Mouse (Mus musculus) urinary bladder, postnatal 4 days (tissue): ENCODE results near the gene Akr7a5.

Source experiments
- DNase-seq, 2 experiments: peaks; one replicate each; pipeline ENCODE4 v3.0.0; 2021 to 2022; ENCODE audit warnings: low spot score in 2 of 2

The Akr7a5 gene

DNA sequence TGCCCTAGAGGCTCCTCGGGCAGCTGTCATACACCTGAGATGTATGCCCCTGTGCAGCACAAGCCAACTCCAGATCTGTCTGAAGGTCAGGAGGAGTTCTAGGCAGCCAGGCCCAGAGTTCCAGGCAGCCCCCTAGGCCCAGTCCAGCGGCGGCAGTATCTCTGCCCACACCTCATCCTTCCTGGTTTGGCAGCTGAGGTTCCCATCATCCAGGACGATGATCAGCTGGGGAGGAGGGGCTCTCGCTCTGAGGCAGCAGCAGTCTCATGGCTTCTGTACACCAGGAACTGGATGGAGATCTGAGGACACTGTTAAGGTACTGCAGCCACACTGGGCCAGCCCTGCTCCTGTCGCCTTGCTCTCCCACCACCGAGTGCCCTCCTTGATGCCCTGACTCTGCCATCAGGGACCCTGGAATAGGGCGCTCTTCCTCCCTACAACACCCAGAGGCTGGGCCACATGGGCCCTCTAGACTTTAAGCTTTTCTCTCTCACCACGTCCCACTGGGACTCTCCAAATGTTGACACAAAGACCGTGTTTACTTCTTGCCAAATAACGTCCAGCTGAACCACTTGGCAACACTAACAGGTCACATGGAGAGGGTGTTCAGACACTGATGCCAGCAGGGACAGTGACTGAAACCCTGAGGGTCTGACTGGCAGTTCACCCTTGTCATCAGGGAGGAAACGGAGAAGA, 11.7 kb upstream of the Akr7a5 start:
- no peak for DNase-seq

DNA sequence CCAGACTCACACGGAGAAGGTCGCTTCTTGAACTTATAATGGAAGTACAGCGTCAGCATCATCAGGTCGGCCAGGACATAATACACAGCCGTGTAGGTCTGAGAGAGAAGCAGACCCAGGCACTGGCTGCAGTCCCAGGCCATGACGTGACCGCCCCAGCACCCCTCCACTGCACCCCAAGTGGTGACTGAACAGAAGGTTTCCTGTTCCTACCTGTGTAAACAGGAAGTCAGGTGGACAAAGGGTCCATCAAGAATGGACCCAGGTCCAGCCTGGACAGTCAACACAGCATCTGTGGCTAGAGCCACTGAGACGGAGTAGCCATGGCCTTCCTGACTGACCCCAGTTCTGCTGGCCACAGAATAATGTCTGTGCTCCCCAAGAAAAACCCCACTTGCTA, 8.8 kb upstream of the Akr7a5 start:
- no peak for DNase-seq

DNA sequence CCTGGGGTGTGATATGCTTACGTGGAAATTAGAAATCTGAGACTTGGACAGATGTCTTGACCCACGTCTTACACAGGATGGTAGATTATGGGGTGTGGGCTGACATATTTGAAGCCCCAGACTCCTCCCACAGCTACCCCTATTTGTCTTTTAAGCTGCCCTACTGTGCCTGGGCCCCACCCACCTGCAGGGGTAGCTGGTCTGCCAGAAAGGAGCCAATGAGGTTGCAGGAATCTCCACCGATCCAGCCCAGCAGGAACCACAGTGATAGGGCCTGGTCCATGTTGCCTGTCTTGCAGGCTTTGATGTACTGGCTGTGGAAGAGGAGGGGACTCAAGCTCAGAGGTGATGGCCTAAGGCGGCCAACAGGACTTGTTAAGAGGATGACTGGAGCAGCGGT, 8.3 kb upstream of the Akr7a5 start:
- DNase-seq, result no peak

DNA sequence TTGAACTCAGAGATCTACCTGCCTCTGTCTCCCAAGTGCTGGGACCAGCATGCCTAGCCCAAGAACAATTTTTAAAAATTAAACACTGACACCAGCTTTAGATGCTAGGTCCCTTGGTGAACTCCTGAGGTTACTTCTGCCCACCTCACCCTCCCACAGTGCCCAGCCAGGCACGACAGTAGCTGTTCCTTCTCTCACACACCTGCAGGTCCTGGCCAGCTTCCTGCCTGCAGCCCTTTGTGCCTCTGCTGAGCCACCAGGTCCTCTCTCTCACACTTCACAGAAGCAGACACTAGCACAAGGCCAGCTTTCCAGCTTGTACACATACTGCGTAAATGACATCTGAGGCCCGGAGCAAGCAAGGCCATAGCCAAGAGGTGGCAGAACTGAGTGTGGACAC, 5.0 kb upstream of the Akr7a5 start:
- DNase-seq, result no peak

DNA sequence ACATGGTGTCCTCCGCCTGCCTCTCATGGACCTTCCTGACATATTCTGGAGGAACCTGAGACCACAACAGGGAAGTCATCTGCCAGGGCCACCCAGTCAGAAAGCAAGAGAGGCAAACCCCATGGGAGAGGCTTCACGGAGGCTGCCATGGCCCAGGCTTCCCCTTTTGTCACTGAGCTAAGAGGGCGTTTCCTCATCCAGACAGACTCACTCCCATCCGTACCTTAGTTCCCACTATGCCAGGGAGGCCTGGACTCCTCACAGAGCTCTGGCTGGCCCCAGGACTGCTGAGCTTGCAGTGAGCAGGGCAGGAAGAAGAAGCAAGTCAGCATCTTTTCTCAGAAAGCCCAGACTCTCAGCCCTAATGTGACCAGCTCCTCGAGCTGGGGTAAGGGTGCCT, 2.6 kb upstream of the Akr7a5 start:
- no peak for DNase-seq

DNA sequence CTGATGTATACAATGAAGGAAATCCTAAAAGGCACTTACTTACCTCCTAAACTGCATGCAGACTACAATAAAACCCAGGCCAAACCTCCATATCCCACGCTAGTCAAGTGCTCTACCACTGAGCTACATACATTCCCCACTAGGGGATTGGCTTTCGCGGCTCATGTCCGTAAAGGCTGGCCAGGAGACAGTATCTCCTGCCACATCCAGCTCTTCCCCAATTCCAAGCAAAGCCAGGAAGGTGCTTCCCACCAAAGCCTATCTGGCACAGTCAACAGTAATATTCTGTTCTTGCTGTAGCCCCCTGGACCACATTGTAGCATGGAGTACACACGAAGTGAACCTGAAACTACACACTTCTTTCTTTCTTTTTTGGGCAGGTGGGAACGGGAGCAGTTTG, 893 bp upstream of the Akr7a5 start:
- DNase-seq, result no peak

DNA sequence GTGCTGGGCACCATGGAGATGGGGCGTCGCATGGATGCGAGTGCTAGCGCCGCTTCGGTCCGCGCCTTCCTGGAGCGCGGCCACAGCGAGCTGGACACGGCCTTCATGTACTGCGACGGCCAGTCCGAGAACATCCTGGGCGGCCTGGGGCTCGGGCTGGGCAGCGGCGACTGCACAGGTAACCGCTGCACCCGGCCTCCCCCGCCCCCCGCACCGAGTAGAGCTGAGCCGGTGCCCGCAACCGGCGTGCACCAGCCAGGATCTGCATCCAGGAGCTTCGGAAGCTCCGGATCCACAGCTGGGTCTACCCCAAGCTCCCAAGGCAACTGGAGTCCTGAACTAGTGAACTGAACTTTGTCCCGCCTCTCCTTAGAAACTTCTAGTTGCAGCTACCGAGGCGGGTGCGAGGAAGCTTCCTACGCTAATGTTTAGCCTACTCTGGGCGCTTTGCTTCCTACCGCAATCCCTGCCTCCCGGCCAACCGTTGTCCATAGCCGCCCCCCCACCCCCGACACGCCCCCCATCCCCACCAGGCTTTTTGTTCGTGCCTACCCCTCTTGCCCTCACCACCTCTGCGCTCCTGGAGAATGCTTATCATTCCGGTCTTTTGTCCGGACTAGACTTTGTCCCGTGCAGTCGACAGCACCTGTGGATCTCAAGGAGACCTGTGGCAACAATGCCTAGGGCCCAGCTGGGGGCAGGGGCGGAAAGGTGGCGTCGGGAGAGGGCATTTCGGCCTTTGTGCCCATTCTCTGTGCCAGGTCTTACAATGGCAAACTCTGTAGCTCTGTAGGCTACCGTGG, 556 bp downstream of the Akr7a5 start:
- no peak for DNase-seq

DNA sequence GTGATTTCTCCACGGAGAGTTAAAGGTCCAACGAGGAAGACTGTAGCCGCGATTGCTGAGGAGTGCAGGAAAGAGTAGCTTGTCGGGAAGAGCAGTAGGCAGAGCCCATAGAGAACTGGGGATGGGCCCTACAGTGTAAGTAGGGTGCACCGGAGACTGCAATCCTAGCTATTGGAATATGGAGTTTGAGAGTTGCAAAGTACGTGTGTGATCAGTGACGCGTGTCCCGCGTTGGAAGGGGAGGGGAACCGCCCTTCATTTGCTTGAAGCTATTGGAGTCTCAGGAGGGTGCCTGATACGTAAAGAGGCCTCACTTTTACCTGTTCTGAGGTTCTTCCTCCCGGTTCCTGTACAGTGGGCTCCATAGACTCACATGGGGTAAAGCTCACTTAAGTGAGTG, 1.2 kb downstream of the Akr7a5 start:
- no peak for DNase-seq

DNA sequence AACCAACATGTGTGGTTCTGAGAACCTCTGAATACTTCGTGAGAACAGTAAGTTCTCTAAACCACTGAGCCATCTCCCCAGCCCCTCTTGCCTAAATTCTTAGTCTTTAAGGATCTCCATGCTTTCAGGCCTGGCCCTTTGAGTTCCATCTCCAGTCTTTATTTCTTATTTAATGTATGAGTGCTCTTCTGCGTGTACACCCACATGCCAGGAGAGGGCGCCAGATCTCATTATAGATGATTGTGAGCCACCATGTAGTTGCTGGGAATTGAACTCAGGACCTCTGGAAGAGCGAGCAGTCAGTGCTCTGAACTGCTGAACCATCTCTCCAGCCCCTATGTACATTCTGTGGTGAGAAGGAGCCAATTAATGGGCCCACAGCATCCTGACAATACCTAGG, 2.1 kb downstream of the Akr7a5 start:
- DNase-seq, result no peak

DNA sequence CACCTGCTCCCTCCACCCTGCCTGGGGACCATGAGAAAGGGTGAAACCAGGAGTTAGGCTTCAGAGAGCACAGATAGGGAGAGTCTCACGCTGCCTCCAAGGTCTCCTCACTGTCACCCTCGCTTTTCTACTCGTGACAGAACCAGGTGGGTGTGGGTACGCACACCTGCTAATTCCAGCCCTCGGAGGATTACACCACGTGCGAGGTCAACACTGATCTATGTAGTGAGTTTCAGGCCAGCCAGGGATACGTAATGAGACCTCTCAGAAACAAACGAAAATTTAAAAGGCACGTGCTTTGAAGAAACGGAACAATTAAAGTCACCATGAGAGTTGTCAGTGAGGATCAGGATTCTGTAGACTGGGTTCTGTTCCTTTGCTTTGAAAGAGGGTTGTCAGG, 7.9 kb downstream of the Akr7a5 start:
- DNase-seq, result no peak

DNA sequence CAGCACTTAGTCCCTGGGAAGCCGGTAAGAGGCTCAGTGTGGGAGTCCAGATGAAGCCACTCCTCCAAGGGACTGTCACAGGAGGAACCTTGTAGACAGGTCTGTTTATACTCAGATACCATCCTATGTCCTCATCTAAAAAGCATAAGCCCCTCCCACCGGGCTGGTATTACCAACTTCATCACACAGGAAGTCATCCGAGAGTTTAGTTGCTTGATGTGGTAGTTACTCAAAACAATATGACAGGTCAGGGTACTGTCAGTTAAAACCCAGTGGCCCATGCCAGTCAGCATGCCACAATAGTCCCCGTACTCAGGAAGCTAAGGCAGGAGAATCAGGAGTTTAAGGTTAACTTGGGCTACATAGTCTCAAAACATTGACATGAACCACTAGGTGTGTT, 9.2 kb downstream of the Akr7a5 start:
- DNase-seq, result no peak

DNA sequence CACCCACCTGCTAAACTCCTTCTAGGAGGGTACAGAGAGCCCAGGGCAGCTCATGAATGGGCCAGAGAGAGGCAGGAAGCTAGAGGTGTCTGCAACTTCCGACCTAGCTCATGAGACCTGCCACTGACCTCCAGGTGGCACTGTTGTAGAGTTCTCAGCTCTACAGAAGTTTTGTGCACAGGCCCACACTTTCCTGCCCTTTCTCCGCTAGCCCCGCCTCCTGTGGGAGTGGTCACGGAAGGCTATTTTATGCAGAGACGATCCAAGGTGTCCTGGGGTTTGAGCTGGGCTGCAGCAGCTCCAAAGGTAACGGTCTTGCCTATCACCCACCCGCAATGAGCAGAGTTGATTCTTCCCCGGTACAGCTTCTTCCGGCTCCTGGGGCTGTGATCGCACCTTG, 20.1 kb downstream of the Akr7a5 start:
- DNase-seq, result peak; percentile 67 to 72

DNA sequence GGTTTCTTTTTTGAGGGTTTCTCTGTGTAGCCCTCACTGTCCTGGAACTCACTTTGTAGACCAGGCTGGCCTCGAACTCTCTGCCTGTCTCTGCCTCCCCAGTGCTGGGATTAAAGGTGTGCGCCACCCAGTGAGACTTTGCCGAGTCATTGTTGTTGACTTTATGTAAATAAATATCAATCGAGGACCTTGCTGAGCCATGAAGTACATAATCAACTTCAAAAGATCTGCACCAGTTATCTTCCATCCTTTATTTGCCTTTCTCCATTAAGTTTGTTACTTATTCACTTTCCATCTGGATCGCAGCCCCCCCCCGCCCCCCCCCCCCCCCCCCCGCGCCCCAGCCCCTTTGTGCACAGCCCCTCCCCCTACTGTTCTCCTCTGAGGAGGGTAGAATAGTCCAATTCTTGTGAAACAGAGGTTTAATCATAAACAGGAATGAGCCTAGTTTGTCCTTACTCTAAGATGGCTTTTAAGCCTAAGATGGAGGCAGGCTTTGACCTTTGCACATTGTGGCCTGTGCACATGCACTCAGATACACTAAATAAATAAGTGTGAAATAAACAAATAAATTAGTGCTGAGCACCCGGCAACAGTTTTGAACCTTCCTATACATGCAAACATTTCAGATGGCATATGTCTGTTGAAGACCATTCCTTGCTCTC, 24.2 kb downstream of the Akr7a5 start:
- DNase-seq, result no peak

DNA sequence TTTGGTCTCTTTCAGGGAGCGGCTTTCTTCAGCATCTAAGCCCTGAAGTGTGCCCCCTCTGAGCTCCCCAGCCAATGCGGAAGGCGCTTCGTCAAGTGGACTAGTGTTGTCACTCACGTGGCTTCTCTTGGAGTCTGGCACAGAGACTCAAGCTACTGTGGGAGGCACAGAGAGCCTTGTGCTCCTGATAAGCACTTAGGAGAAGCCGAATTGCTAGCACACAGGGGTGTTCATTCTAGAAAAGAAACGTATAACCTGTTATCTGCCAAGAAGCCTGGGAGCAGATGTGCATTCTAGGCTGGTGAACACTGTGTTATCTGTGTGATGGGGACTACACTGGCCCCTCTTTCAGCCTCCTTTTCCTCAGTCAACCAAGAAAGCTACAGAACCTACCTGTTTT, 25.0 kb downstream of the Akr7a5 start:
- no peak for DNase-seq

DNA sequence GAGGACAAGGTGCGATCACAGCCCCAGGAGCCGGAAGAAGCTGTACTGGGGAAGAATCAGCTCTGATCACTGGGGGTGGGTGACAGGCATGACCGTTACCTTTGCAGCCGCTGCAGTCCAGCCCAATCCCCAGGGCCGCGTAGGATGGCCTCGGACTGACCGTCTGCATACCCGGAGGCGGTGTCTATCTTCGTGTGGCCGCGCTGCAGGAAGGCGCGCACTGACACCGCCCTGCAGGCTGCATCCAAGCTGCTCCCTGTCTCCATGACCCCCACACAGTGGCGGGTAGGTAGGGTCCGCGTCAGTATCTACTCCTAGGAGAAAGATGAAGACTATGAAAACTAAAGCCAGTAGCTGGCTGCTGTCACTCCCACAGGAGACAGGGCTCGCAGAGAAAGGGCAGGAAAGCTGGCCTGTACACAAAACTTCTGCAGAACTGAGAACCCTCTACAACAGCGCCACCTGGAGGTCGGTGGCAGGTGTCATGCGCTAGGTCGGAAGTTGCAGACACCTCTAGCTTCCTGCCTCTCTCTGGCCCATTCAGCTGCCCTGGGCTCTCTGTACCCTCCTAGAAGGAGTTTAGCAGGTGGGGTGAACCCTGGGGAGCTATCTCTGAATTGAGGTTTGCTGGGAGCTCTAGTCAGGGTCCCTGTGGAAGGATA, 26.4 kb downstream of the Akr7a5 start:
- peak; percentile 66 to 83 for DNase-seq

DNA sequence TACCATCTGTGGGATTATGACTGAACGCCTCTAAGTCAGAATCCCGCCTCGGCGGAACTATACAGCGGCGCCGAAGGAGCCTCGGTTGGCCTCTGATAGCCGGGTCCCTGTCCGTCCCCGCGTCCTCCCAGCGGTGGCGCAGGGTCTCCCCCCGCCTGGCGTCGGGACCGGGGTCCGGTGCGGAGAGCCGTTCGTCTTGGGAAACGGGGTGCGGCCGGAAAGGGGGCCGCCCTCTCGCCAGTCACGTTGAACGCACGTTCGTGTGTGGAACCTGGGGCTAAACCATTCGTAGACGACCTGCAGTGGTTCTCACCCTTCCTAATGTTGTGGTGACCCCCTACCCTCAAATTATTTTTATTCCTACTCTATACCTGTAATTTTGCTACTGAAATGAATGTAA, 27.6 kb downstream of the Akr7a5 start:
- DNase-seq, result no peak

DNA sequence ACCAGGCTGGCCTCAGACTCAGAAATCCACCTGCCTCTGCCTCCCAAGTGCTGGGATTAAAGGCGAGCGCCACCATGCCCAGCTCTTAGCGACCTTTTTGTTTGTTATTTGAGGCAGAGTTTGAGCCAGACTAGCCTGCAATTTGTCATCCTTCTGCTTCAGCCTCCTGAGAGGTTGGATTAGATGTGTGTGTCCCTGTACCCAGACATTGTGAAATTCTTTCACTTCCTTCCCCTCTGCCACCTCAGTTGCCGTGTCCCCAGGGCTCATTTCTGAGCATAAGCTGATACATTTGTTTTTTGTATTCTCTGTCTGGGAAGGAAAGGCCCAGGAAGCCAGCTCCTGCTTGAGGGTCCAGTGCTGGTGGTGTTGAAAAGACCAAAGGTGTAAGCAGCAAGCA, 30.3 kb downstream of the Akr7a5 start:
- no peak for DNase-seq

DNA sequence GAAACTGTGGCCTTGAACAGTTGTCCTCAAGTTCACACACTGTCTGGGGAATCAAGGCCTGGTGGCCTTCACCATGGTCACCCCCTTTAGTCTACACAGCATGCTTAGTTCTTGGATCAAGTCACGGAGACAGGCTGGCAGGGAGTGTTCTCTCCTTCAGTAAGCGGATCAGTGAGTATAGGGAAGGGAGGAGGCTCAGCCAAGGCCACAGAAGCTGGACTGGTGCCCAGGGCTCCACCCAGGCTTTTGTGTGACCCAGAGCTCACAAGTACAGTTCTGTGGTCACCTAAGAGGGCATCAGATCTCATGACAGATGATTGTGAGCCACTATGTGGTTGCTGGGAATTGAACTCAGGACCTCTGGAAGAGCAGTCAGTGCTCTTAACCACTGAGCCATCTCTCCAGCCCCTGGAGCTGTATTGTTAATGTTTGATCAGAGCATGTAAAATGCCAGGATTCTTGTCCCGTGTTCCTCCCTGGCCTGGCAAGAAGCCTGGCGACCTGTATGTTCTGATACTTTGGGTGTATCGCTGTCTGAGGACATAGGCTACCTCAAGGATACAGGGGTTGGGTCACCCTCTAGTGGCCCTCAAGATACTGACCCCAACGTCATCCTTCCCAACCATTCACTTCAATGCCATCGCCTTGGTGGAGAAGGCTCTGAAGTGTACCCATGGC, 31.2 kb downstream of the Akr7a5 start:
- DNase-seq, result no peak

DNA sequence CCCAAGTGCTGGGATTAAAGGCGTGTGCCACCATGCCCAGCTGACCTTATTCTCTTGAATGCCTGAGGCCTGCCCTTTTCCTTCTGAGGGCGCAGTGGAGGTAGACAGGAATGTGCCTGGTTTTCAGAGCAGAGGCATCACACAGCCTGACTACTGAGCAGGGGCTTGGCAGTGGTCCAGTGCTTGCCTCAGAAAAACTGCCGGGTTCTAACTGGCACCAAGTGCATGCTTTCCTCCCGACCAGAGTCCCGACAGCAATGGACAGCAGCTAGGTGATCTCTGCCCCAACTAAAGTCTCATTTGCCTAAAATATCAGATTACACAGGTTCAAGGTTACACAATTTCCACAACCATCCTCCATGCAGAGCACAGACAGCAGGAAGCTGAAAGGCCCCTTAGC, 33.2 kb downstream of the Akr7a5 start:
- no peak for DNase-seq

DNA sequence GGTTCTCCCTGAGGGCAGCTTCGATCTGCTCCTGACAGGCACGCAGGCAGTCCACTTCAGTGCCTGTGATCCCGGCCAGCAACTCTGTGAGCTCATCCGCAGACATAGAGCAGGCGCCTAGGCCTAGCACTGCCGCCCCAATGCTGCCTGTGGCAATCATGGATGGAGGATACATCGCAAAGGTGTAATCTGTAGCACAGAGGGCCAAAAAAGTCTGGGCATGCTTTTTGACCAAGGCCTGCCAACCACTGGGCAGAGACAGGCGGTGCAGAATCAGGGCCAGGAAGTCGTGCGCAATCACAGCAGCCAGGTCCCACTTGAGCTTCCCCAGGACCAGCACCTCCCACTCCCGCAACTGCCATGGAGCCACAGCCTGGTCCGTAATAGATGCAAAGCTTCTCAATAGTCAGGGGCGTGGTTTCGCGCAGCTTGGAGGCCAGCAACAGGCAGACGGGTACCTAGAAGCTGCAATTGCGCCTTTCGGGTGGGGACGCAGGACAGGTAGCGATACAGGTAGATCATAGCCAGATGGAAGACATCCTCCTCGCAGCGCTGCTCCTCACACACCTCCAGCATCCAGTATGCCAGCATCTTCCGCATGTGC, 35.0 kb downstream of the Akr7a5 start:
- no peak for DNase-seq

DNA sequence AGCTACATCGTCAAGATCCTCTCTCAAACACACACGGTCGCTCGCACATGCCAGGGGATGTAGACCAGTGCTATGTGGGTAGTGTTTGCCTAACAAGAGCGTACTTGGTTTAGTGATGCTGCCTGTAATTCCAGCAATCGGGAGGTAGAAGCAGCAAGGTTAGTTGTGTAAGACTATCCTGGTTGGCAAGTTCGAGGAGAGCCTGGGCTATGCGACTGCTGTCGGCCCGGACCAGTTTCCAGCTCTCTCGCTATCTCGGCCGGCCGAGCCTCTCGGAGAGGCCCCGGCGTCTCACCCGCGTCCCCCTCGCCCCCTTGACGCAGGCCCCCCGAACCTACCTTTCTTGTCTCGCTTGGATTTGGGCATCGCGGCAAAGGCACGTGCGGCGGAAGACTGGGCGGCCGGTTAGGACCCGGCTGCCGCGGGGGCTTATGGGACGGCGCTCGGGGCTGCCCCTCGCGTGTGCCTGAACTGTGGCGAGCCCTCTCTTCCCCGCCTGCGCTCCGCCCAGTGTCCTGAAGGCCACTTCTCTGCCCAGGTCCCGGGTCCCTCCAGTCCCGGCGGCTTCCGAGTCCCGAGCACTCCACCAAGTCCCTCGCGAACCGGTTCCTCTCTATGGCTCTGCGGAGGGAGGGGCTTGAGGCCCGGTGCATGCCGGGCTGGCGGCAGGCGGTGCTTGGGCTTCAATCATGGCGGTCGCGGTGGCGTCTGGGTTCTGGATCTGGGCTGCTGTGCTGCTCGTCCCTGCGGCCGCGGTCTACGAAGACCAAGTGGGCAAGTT, 41.6 kb downstream of the Akr7a5 start, which contains the start of the genes Mrto4, Emc1 and Ubr4:
Mrto4 (minus strand) TSS at position 646 of the 781 bp plus-strand sequence.
Emc1 (plus strand) TSS at position 657 of the 781 bp plus-strand sequence.
Ubr4 (plus strand) TSS at position 679 of the 781 bp plus-strand sequence.
- peak; percentile 81 to 85 for DNase-seq
